ENCODE assay signal across 8 mouse cellular contexts in genomic region chr12:76370831-76371571, GRCm38 (mm10). TPM values are rescaled to one million over a fixed set of nuclear protein-coding genes. Genes with fewer than 3 reads are reported as not detected.
A peak's percentile ranks its signal among the peaks of the same experiment; 100 is the strongest.
DNase-seq lines count a peak whose midpoint lies in the region; ATAC-seq and TF ChIP-seq lines count a peak whose summit lies in the region.

No protein-coding gene starts in this region.

- peak; percentile 83 for DNase-seq in CD4-positive helper T cell, adult 2 months (ENCODE audit: low read depth, low spot score)
- DNase-seq in kidney, postnatal 25 days: peak; percentile 77 to 91
- DNase-seq in lung, adult 18-20 months: peak; percentile 75 to 81
- peak; percentile 85 for DNase-seq in testis, postnatal 14 days (ENCODE audit: low spot score)

- peak overlapping the region; percentile 93 for H3K27ac ChIP-seq in bone marrow macrophage, adult 2 months (ENCODE audit: insufficient read depth, low read depth, low read length)
- H3K27ac ChIP-seq in heart, embryonic 15.5 days: peak overlapping the region; percentile 100
- H3K27ac ChIP-seq in neural tube, embryonic 15.5 days (replicated peaks): peak overlapping the region; percentile 98

- H3K4me3 ChIP-seq in bone marrow macrophage, adult 2 months (ENCODE audit: insufficient read depth, low read length): peak overlapping the region; percentile 83
- H3K4me3 ChIP-seq in erythroblast, embryonic 14.5 days (replicated peaks): peak overlapping the region; percentile 96
- H3K4me3 ChIP-seq in heart, embryonic 15.5 days: peak overlapping the region; percentile 94
- H3K4me3 ChIP-seq in neural tube, embryonic 15.5 days (replicated peaks): peak overlapping the region; percentile 97

- TF ChIP-seq CTCF in bone marrow macrophage, adult 2 months (IDR thresholded peaks at IDR 0.05; ENCODE audit: low read depth, low read length): no peak

- peak; percentile 59 for ATAC-seq in heart, embryonic 15.5 days (replicated peaks; ENCODE audit: insufficient number of reproducible peaks, insufficient read depth, low FRiP score, low read depth)
- ATAC-seq in neural tube, embryonic 15.5 days (ENCODE audit: low FRiP score): no peak

- no peaks in the 10 kb centered on the region for H3K27me3 ChIP-seq in erythroblast, embryonic 14.5 days (ENCODE audit: control insufficient read depth)
- no peaks in the 10 kb centered on the region for H3K27me3 ChIP-seq in heart, embryonic 15.5 days
- H3K27me3 ChIP-seq in neural tube, embryonic 15.5 days (replicated peaks): no peaks in the 10 kb centered on the region

- no peak for TF ChIP-seq POLR2A in bone marrow macrophage, adult 2 months (IDR thresholded peaks at IDR 0.05; ENCODE audit: borderline replicate concordance, low read depth, low read length)

- peaks cover 12% of the 10 kb centered on the region for H3K36me3 ChIP-seq in erythroblast, embryonic 14.5 days (ENCODE audit: control insufficient read depth)
- H3K36me3 ChIP-seq in heart, embryonic 15.5 days: no peaks in the 10 kb centered on the region
- no peaks in the 10 kb centered on the region for H3K36me3 ChIP-seq in neural tube, embryonic 15.5 days

- H3K4me2 ChIP-seq in heart, embryonic 15.5 days: peak overlapping the region; percentile 83
- peak overlapping the region; percentile 90 for H3K4me2 ChIP-seq in neural tube, embryonic 15.5 days

- H3K9ac ChIP-seq in heart, embryonic 15.5 days: peak overlapping the region; percentile 97
- peak overlapping the region; percentile 99 for H3K9ac ChIP-seq in neural tube, embryonic 15.5 days (replicated peaks)

- WGBS in heart, embryonic 15.5 days: under 1% methylated on average over 63 of the region's 63 CpGs
- under 1% methylated on average over 63 of the region's 63 CpGs for WGBS in neural tube, embryonic 15.5 days

- H3K9me3 ChIP-seq in erythroblast, embryonic 14.5 days (ENCODE audit: control insufficient read depth, low read length): no peaks in the 10 kb centered on the region
- no peaks in the 10 kb centered on the region for H3K9me3 ChIP-seq in heart, embryonic 15.5 days (replicated peaks)
- H3K9me3 ChIP-seq in neural tube, embryonic 15.5 days (replicated peaks): no peaks in the 10 kb centered on the region

- H3K4me1 ChIP-seq in bone marrow macrophage, adult 2 months (ENCODE audit: control insufficient read depth, insufficient read depth, low read length): peaks cover 39% of the 10 kb centered on the region
- H3K4me1 ChIP-seq in erythroblast, embryonic 14.5 days (ENCODE audit: control insufficient read depth): peaks cover 79% of the 10 kb centered on the region
- peaks cover 63% of the 10 kb centered on the region for H3K4me1 ChIP-seq in heart, embryonic 15.5 days (replicated peaks)
- H3K4me1 ChIP-seq in neural tube, embryonic 15.5 days: peaks cover 37% of the 10 kb centered on the region

RNA-seq across cellular contexts. Expression of gene Zbtb1, which starts 0.9 kb away (rescaled TPM):
- polyA plus RNA-seq in bone marrow macrophage, adult 2 months (2012; ENCODE audit: insufficient read depth, insufficient read length, missing spikeins): 8.8 and 9.6 TPM in 2 replicates
- polyA plus RNA-seq in erythroblast, embryonic 14.5 days (2012): 0.10 and 0.14 TPM in 2 replicates
- 5.7 and 6.6 TPM in 2 replicates for polyA plus RNA-seq in heart, embryonic 15.5 days (2015; fragmentation: Nextera tagmentation; extraction: Ambion mirVana)
- 3.3 and 4.4 TPM in 2 replicates for polyA plus RNA-seq in neural tube, embryonic 15.5 days (2015; fragmentation: Nextera tagmentation; extraction: Ambion mirVana)

RNA-seq across cellular contexts. Expression of gene Zbtb25, which starts 1.6 kb away (rescaled TPM):
- 8.6 and 9.5 TPM in 2 replicates for polyA plus RNA-seq in bone marrow macrophage, adult 2 months (2012; ENCODE audit: insufficient read depth, insufficient read length, missing spikeins)
- polyA plus RNA-seq in erythroblast, embryonic 14.5 days (2012): 0.29 and 0.59 TPM in 2 replicates
- polyA plus RNA-seq in heart, embryonic 15.5 days (2015; fragmentation: Nextera tagmentation; extraction: Ambion mirVana): 10.1 and 12.9 TPM in 2 replicates
- polyA plus RNA-seq in neural tube, embryonic 15.5 days (2015; fragmentation: Nextera tagmentation; extraction: Ambion mirVana): 13.1 and 15.2 TPM in 2 replicates

RNA-seq across cellular contexts. Expression of gene Hspa2, which starts 33.0 kb away (rescaled TPM):
- polyA plus RNA-seq in bone marrow macrophage, adult 2 months (2012; ENCODE audit: insufficient read depth, insufficient read length, missing spikeins): 5.8 and 8.0 TPM in 2 replicates
- 0.20 and 0.27 TPM in 2 replicates for polyA plus RNA-seq in erythroblast, embryonic 14.5 days (2012)
- 15.5 and 15.8 TPM in 2 replicates for polyA plus RNA-seq in heart, embryonic 15.5 days (2015; fragmentation: Nextera tagmentation; extraction: Ambion mirVana)
- 5.7 and 8.2 TPM in 2 replicates for polyA plus RNA-seq in neural tube, embryonic 15.5 days (2015; fragmentation: Nextera tagmentation; extraction: Ambion mirVana)

RNA-seq across cellular contexts. Expression of gene Akap5, which starts 46.3 kb away (rescaled TPM):
- polyA plus RNA-seq in bone marrow macrophage, adult 2 months (2012; ENCODE audit: insufficient read depth, insufficient read length, missing spikeins): not detected in 2 replicates
- 0.01 TPM in 2 replicates for polyA plus RNA-seq in erythroblast, embryonic 14.5 days (2012)
- 2.9 and 4.0 TPM in 2 replicates for polyA plus RNA-seq in heart, embryonic 15.5 days (2015; fragmentation: Nextera tagmentation; extraction: Ambion mirVana)
- 11.9 and 12.6 TPM in 2 replicates for polyA plus RNA-seq in neural tube, embryonic 15.5 days (2015; fragmentation: Nextera tagmentation; extraction: Ambion mirVana)

RNA-seq across cellular contexts. Expression of gene Ppp1r36, which starts 46.3 kb away (rescaled TPM):
- polyA plus RNA-seq in bone marrow macrophage, adult 2 months (2012; ENCODE audit: insufficient read depth, insufficient read length, missing spikeins): not detected in 2 replicates
- not detected in 2 replicates for polyA plus RNA-seq in erythroblast, embryonic 14.5 days (2012)
- 1.8 and 2.2 TPM in 2 replicates for polyA plus RNA-seq in heart, embryonic 15.5 days (2015; fragmentation: Nextera tagmentation; extraction: Ambion mirVana)
- 0.92 and 1.6 TPM in 2 replicates for polyA plus RNA-seq in neural tube, embryonic 15.5 days (2015; fragmentation: Nextera tagmentation; extraction: Ambion mirVana)
